Mouse (Mus musculus) adrenal gland, adult (tissue): Measurements from ENCODE around the gene Nars2.
A peak's percentile ranks its signal among the peaks of the same experiment; 100 is the strongest.
"Not testable (repeated sequence)": the region's sequence is repeated elsewhere in the genome, so short reads cannot be mapped to it uniquely, and the experiment has no call there.

Source experiments
- DNase-seq, 2 experiments: peaks; one replicate each; pipeline ENCODE4 v3.0.0; 2022 to 2023; ENCODE audit warnings: low spot score in 1 of 2; ENCODE audit not compliant: inconsistent age in 2 of 2

Gene Nars2

GRCm38 (mm10) chr7:96951281-96952051 lies at the start of gene Nars2:
Gene Nars2 (plus strand): TSS chr7:96951505.
- DNase-seq = peak; percentile 94 to 97

- peak in 1 of 2 experiments; percentile 40 for DNase-seq
These were observed 49.1 kb upstream of the Nars2 start for GRCm38 (mm10) chr7:96902183-96902582.

- DNase-seq = peak in 1 of 2 experiments; percentile 16
These were observed 48.0 kb upstream of the Nars2 start for GRCm38 (mm10) chr7:96903088-96903985.

GRCm38 (mm10) chr7:96904442-96904841 lies 46.9 kb upstream of the Nars2 start:
- DNase-seq = peak in 1 of 2 experiments; percentile 62

GRCm38 (mm10) chr7:96904936-96905335 lies 46.4 kb upstream of the Nars2 start:
- DNase-seq = no peak

- no peak for DNase-seq
These were observed 45.9 kb upstream of the Nars2 start for GRCm38 (mm10) chr7:96905422-96905821.

GRCm38 (mm10) chr7:96906216-96906615 lies 45.1 kb upstream of the Nars2 start:
- no peak for DNase-seq

- DNase-seq = no peak
These were observed 43.2 kb upstream of the Nars2 start for GRCm38 (mm10) chr7:96907971-96908680.

- DNase-seq = peak; percentile 81 to 90
These were observed 41.4 kb upstream of the Nars2 start for GRCm38 (mm10) chr7:96909856-96910255.

- peak in 1 of 2 experiments; percentile 21 for DNase-seq
These were observed 40.9 kb upstream of the Nars2 start for GRCm38 (mm10) chr7:96910310-96910960.

- peak; percentile 80 to 94 for DNase-seq
These were observed 37.3 kb upstream of the Nars2 start for GRCm38 (mm10) chr7:96914031-96914430.

GRCm38 (mm10) chr7:96915452-96916105 lies 35.7 kb upstream of the Nars2 start:
- peak; percentile 45 to 88 for DNase-seq

- DNase-seq = peak in 1 of 2 experiments; percentile 32
These were observed 30.7 kb upstream of the Nars2 start for GRCm38 (mm10) chr7:96920447-96921095.

- DNase-seq = no peak
These were observed 28.4 kb upstream of the Nars2 start for GRCm38 (mm10) chr7:96922927-96923326.

GRCm38 (mm10) chr7:96943715-96944377 lies 7.5 kb upstream of the Nars2 start:
- DNase-seq = no peak

GRCm38 (mm10) chr7:96946501-96946900 lies 4.8 kb upstream of the Nars2 start:
- DNase-seq = not testable (repeated sequence)

GRCm38 (mm10) chr7:96952094-96952493 lies 789 bp downstream of the Nars2 start:
- DNase-seq = peak in 1 of 2 experiments; percentile 42

GRCm38 (mm10) chr7:96959168-96959567 lies 7.9 kb downstream of the Nars2 start:
- DNase-seq = no peak

GRCm38 (mm10) chr7:96967188-96967587 lies 15.9 kb downstream of the Nars2 start:
- peak in 1 of 2 experiments; percentile 21 for DNase-seq
